Mouse (Mus musculus) cerebral cortex, adult 2 months (tissue): ENCODE data around the gene Krtap29-1.

ENCODE experiments used
- WGBS: fragments of 180-500 bp; shearing (Covaris S2); methylation state at CpG from one replicate; pipeline ENCODE4 v1.1.7; 2018; 5-methylcytosine and 5-hydroxymethylcytosine counted together

Gene Krtap29-1

DNA sequence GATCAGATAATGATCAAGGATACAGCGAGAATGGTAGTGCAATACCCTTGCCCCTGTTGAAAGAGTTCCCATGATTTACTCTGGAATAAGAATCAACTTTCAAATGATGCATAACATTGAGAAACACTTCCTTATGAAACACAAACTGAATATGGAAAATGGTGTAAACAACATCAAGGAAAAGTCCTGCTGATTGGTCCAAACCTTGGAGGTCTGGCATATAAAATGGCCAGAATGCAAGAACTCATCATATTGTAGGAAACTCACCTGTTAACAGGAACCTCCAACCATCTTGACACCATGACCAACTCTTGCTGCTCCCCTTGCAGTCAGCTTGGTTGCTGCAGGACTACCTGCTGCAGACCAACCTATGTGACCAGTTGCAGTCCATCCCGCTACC lies 30.7 kb downstream of the Krtap29-1 start, which contains the start of gene Krtap9-5:
Krtap9-5 (plus strand) TSS at position 301 of the 400 bp plus-strand sequence.
- 93% methylated on average over 2 of the region's 2 CpGs for WGBS

- 85% methylated on average over 9 of the region's 9 CpGs for WGBS
Measured at GRCm38 (mm10) chr11:99937751-99938264, 41.0 kb downstream of the Krtap29-1 start.

GRCm38 (mm10) chr11:99935991-99936390 lies 42.9 kb downstream of the Krtap29-1 start, which contains the start of gene Krtap31-2:
Krtap31-2 (plus strand) TSS chr11:99936291.
- WGBS, result 96% methylated on average over 1 of the region's 1 CpGs
